Mouse (Mus musculus) liver, embryonic 12.5 days (tissue): ENCODE results near the gene Nell1. TPM values are rescaled to one million over a fixed set of nuclear protein-coding genes. Genes with fewer than 3 reads are reported as not detected.

Source experiments
- ATAC-seq: fragments of 200-750 bp; cut with Nextera tagmentation; 2 replicates; pipeline ENCODE4 v1.8.0; 2017; ENCODE audit warnings: moderate number of reproducible peaks, mild to moderate bottlenecking, moderate library complexity
- H3K27ac ChIP-seq: fragments of 300-500 bp; sonication (generic); 2 replicates; pipeline ENCODE4 v1.5.1; 2016; ENCODE audit warnings: mild to moderate bottlenecking
- H3K27me3 ChIP-seq: fragments of 300-500 bp; sonication (generic); replicated peaks from 2 replicates; pipeline ENCODE4 v1.6.1; 2016; ENCODE audit warnings: mild to moderate bottlenecking, moderate library complexity
- H3K36me3 ChIP-seq: fragments of 300-500 bp; sonication (generic); 2 replicates; pipeline ENCODE4 v1.6.1; 2016; ENCODE audit warnings: mild to moderate bottlenecking, moderate library complexity
- H3K4me1 ChIP-seq: fragments of 300-500 bp; sonication (generic); 2 replicates; pipeline ENCODE4 v1.6.1; 2016
- H3K4me2 ChIP-seq: fragments of 300-500 bp; sonication (generic); 2 replicates; pipeline ENCODE4 v1.6.1; 2016; ENCODE audit warnings: mild to moderate bottlenecking, moderate library complexity
- H3K4me3 ChIP-seq: fragments of 300-500 bp; sonication (generic); 2 replicates; pipeline ENCODE4 v1.5.1; 2016; ENCODE audit warnings: mild to moderate bottlenecking, moderate library complexity
- H3K9ac ChIP-seq: fragments of 300-500 bp; sonication (generic); 2 replicates; pipeline ENCODE4 v1.6.1; 2016; ENCODE audit warnings: mild to moderate bottlenecking, moderate library complexity
- H3K9me3 ChIP-seq: fragments of 300-500 bp; sonication (generic); replicated peaks from 2 replicates; pipeline ENCODE4 v1.6.1; 2016; ENCODE audit warnings: mild to moderate bottlenecking, moderate library complexity
- WGBS: fragments of 180-500 bp; shearing (Covaris S2); methylation state at CpG from one replicate; pipeline ENCODE4 v1.1.7; 2016; ENCODE audit not compliant: insufficient replicate concordance; 5-methylcytosine and 5-hydroxymethylcytosine counted together
- polyA plus RNA-seq: library from polyadenylated mRNA; unstranded; fragments of >200 nt; fragmentation: Nextera tagmentation; extraction: Ambion mirVana; gene quantifications from 2 replicates; pipeline ENCODE4 v1.2.1, GENCODE M21; 2016

Nell1 gene
- polyA plus RNA-seq, 1 experiment from 2014 or later, result 0.33 TPM

DNA sequence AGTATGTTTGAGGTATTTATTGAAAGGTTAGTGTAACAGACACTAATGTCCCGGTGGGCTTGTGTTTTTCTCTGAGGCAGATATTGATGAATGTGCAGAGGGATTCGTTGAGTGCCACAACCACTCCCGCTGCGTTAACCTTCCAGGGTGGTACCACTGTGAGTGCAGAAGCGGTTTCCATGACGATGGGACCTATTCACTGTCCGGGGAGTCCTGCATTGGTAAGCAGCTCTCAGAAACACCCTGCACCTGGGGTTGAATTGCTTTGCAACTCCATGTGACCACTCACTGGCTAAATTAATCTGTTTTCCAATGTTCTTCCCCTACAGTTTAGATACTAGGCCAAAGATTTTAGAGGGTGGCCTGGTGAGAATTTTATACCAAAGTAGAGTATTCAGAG lies 851.5 kb downstream of the Nell1 start:
- H3K4me1 ChIP-seq, result no peaks in the 10 kb centered on the region
- no peak overlapping the region for H3K9ac ChIP-seq
- no peak for ATAC-seq
- WGBS, result 47% methylated on average over 7 of the region's 7 CpGs
- no peaks in the 10 kb centered on the region for H3K9me3 ChIP-seq
- no peaks in the 10 kb centered on the region for H3K36me3 ChIP-seq
- no peak overlapping the region for H3K4me2 ChIP-seq
- H3K27me3 ChIP-seq, result no peaks in the 10 kb centered on the region
- H3K27ac ChIP-seq, result no peak overlapping the region
- H3K4me3 ChIP-seq, result no peak overlapping the region

DNA sequence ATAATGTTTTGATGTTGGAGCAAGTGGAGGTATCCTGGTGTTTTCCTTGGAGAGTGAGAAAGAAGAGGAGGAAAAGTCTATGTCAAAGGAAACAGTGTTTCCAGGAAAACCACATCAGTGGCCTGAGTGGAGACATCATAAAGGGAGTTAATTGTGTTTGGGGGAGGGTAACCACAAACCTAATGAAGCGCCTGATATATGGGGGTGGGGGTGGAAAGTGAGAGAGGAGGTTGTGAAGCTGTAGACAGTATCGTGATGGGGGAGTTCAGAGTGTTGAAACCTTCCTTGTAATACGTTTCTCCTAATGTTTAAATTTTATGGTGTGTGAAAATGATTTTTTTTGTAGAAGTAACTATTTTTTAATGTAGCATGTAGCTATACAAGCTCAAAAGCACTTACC lies 858.1 kb downstream of the Nell1 start:
- Histone ChIP-seq H3K27ac (no peak overlapping the region), H3K4me1 (no peaks in the 10 kb centered on the region), H3K9me3 (no peaks in the 10 kb centered on the region), H3K27me3 (no peaks in the 10 kb centered on the region), H3K4me3 (no peak overlapping the region), H3K9ac (no peak overlapping the region), H3K4me2 (no peak overlapping the region), H3K36me3 (no peaks in the 10 kb centered on the region)
- 35% methylated on average over 3 of the region's 3 CpGs for WGBS
- ATAC-seq, result no peak

DNA sequence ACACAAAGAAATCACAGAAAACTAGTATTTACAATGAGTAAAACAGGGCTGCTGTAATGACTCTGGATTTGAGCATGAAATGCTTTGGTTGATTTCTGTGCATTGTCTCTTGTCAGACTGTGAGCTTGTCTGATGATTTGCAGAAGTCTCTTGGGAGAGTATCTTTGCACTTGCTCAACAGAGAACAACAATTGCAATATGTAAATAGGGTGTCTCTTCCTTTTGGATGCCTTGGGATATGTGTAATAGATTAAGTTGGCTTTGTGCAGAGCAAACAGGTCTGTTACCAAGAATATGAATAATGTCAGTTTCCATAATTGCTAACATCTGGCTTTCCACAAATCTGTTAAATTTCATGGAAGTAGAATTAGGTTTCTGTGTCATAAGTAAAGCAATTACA lies 868.0 kb downstream of the Nell1 start:
- no peak overlapping the region for H3K9ac ChIP-seq
- no peaks in the 10 kb centered on the region for H3K36me3 ChIP-seq
- H3K27me3 ChIP-seq, result no peaks in the 10 kb centered on the region
- ATAC-seq, result no peak
- H3K4me2 ChIP-seq, result no peak overlapping the region
- no peaks in the 10 kb centered on the region for H3K9me3 ChIP-seq
- H3K4me3 ChIP-seq, result no peak overlapping the region
- no peaks in the 10 kb centered on the region for H3K4me1 ChIP-seq
- H3K27ac ChIP-seq, result no peak overlapping the region

DNA sequence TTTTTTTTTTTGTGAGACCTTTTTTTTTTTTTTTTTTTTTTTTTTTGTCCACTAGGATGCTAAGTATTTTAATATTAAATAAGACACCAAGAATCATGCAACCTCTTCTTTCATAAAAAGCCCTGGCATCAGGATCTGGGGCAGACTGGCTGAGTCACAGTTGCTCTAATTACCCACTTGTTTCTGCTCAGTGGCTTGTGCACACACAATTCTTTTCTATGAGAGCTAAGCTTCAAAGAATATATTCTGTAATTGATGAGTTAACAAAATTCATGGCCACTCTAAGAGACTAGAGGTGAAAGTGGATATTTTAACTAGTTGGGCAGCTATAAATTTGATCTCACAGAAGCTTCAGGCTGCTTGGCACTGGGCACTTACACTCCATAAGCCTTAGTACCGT lies 873.3 kb downstream of the Nell1 start:
- H3K4me2 ChIP-seq, result no peak overlapping the region
- H3K36me3 ChIP-seq, result no peaks in the 10 kb centered on the region
- H3K27ac ChIP-seq, result no peak overlapping the region
- WGBS, result 52% methylated on average over 1 of the region's 1 CpGs
- no peaks in the 10 kb centered on the region for H3K27me3 ChIP-seq
- H3K4me1 ChIP-seq, result no peaks in the 10 kb centered on the region
- H3K9me3 ChIP-seq, result no peaks in the 10 kb centered on the region
- H3K9ac ChIP-seq, result no peak overlapping the region
- no peak overlapping the region for H3K4me3 ChIP-seq
- no peak for ATAC-seq

DNA sequence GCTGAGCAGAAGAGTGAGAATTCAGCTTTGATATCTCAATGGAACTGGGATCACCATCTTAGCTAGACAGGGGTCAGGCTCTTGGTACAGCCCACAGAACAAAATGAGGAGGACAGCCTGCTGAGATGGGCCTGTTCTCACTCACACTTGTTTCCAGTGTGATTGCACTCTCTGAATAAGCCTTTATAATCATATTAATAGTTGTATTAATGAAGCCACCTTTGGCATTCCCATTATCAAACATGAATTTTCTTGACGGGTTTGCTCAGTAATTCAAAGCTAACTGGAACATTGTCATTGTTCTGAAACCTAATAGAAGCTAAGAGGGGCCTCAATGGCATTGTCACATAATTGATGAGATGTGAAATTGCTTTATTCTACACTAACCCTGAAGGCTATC lies 875.6 kb downstream of the Nell1 start:
- 69% methylated on average over 1 of the region's 1 CpGs for WGBS
- ATAC-seq, result no peak
- H3K4me3 ChIP-seq, result no peak overlapping the region

DNA sequence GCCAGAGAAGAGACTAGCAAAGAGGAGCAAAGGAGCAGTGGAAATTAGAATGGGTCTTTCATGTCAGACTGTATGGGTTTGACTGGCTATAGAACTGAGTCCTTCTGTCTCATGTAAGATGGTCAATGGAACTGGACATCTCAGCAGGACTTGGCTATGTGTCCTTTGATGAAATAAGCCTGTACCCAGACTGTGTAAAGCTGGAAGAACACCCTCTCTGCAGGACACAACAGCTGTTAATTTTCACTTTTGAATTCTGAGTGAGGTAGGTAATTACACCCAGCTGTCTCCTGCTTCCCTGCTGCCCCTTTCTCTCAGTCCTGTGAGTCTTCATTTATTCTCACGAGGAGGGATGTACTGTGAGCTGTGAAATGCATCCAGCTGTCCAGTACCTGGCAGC lies 895.5 kb downstream of the Nell1 start:
- H3K4me2 ChIP-seq, result no peak overlapping the region
- no peak overlapping the region for H3K4me3 ChIP-seq
- H3K27ac ChIP-seq, result no peak overlapping the region
- ATAC-seq, result no peak
- no peaks in the 10 kb centered on the region for H3K36me3 ChIP-seq
- H3K9ac ChIP-seq, result no peak overlapping the region
- H3K9me3 ChIP-seq, result no peaks in the 10 kb centered on the region
- no peaks in the 10 kb centered on the region for H3K4me1 ChIP-seq
- H3K27me3 ChIP-seq, result no peaks in the 10 kb centered on the region
- WGBS, result 35% methylated on average over 1 of the region's 1 CpGs

More for the DNA sequence above, 875.6 kb downstream of the Nell1 start:
- Histone ChIP-seq H3K9ac (no peak overlapping the region), H3K4me1 (no peaks in the 10 kb centered on the region), H3K27me3 (no peaks in the 10 kb centered on the region), H3K36me3 (no peaks in the 10 kb centered on the region), H3K4me2 (no peak overlapping the region), H3K27ac (no peak overlapping the region), H3K9me3 (no peaks in the 10 kb centered on the region)

DNA sequence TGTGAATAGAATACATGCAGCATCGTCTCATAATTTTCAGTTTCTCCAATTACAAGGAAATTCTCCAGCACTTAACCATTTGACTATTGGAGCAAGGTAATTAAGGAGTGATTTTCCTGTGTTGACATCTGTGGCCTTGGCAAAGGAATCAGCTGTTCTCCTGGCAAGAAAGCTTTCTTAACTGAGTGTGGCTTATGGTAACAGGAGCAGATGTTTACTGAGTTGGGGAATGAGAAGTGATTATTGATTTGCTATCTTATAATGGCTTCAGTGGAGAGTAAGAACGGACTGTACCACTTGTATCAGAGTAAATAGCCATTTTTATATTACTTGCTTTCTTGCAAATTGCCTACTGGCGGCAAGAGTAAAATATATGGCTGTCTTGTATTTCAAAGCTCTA lies 913.0 kb downstream of the Nell1 start:
- WGBS, result 62% methylated on average over 3 of the region's 3 CpGs
- Histone ChIP-seq H3K4me2 (no peak overlapping the region), H3K4me3 (no peak overlapping the region), H3K4me1 (no peaks in the 10 kb centered on the region), H3K36me3 (no peaks in the 10 kb centered on the region), H3K9ac (no peak overlapping the region), H3K27me3 (no peaks in the 10 kb centered on the region), H3K9me3 (no peaks in the 10 kb centered on the region), H3K27ac (no peak overlapping the region)
- ATAC-seq, result no peak

DNA sequence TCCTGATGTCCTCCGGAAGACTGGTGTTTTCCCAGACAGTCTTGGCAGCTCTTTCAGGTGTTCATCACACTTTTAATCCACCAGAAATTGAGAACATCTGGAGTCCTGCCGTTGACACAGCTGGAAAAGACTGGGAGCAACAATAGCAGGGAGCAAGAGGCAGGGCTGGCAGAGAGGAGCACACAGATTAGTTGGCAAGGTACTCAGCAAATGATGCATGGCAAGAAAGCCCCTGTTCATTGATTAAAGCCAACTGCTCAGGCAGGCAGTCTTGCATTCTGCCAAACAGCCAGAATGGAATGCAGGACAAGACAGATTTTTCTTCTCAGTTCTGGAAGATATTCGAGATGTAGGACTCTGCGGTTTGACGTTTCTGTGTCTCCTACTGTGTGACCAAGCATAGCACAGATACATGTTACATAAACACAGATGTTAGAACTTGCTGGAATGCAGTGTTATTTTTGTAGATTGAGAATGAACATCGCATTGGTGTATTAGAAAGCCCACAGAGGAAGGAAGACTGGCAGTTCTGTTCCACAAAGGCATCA lies 925.0 kb downstream of the Nell1 start:
- Histone ChIP-seq H3K27me3 (no peaks in the 10 kb centered on the region), H3K9ac (no peak overlapping the region), H3K9me3 (no peaks in the 10 kb centered on the region), H3K4me2 (no peak overlapping the region), H3K36me3 (no peaks in the 10 kb centered on the region), H3K4me1 (no peaks in the 10 kb centered on the region), H3K4me3 (no peak overlapping the region), H3K27ac (no peak overlapping the region)
- WGBS, result 67% methylated on average over 6 of the region's 6 CpGs
- ATAC-seq, result no peak

Other genes with a start within 250 kb of the Nell1 start
- 37.0 and 37.7 TPM in 2 replicates for gene Htatip2, start 215.7 kb upstream of the Nell1 start, polyA plus RNA-seq
- 46.1 and 48.0 TPM in 2 replicates for gene Prmt3, start 196.5 kb upstream of the Nell1 start, polyA plus RNA-seq
- gene Slc6a5, start 64.7 kb upstream of the Nell1 start, polyA plus RNA-seq, result not detected in 2 replicates